Mouse (Mus musculus) liver, postnatal 0 days (tissue): ENCODE measurements around the gene Btbd35f3.
"Not testable (repeated sequence)": the region's sequence is repeated elsewhere in the genome, so short reads cannot be mapped to it uniquely, and the experiment has no call there.

Experiments
- CTCF ChIP-seq: sonication (generic); IDR thresholded peaks from 2 replicates; pipeline ENCODE4 v1.5.1; 2016; ENCODE audit warnings: antibody characterized with exemption, low read depth
- EP300 ChIP-seq: IDR thresholded peaks from 2 replicates; pipeline ENCODE4 v1.6.1; 2016; ENCODE audit warnings: antibody characterized with exemption, low read depth, mild to moderate bottlenecking

DNA sequence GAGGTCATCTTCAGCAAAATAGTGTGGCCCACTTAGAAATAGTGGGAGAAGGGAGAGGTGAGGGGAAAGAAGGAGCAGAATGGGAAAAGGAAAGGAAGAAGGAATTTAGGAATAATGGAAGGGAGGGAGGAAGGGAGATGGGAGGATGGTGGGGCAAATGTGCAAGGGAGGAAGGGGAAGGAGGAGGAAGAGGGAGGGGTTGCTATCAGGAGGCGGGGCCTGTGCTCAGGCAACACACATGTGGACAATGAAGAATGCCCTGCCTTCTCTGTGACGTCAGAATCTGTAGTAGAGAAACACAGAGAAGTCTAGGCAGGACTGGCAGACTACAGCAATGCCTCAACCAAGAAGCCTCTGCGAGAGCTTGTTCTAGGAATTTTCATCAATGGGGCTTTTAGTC, at the start of gene Btbd35f3:
- TF ChIP-seq CTCF, EP300: not testable (repeated sequence)
